Mouse (Mus musculus): ENCODE results near the gene Moxd1.

DNA sequence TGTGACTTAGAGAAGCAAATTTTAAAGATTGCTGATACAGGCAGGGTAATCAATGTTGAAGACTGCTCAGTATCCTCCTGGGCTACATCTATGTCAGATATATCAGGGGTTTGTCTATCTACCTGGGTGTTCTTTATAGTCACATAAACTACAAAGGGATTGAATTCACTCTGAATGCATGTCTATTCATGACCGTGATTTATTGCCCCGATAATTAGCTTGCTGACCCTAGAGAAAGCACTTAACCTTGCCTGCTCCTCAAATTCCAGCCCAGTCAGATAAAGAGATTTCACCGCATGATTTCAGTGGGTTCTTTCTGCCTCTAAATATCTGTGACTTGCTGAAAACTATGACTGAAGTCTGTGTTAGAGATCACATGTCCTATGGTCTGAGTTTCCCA is 35.6 kb downstream of the Moxd1 start:
- TF ChIP-seq EP300 (IDR thresholded peaks at IDR 0.05; ENCODE audit: low read depth) (no peak), CTCF (IDR thresholded peaks at IDR 0.05; ENCODE audit: low read depth) (no peak)

All from liver, embryonic 14.5 days (tissue).